Mouse (Mus musculus): ENCODE results near the gene Znrf1. TPM values are rescaled to one million over a fixed set of nuclear protein-coding genes. Genes with fewer than 3 reads are reported as not detected.
A peak's percentile ranks its signal among the peaks of the same experiment; 100 is the strongest.

The Znrf1 gene
- polyA plus RNA-seq, 1 experiment = 43.8 TPM

DNA sequence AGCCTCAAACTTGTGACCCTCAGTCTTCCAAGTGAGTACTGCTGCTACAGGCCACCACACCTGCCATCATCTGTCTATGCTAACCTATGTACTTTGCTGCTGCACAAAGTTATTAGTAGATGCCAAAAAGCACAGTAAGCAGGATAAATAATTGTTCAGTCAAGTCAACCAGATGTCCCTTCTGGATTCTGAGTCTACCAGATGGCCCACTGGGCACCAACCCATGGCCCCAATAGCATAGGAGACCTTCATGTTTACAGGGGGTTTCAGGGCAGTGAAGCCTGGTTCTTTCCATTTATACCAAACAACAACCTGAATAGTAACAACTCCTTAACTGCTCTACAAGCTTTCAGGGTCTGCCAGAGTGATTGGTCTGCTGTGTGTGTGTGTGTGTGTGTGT lies 55.3 kb downstream of the Znrf1 start:
- Histone ChIP-seq H3K4me1 (ENCODE audit: control insufficient read depth, insufficient read depth, low read length) (peaks cover 19% of the 10 kb centered on the region), H3K27ac (ENCODE audit: insufficient read depth, low read length) (no peak overlapping the region)
- TF ChIP-seq POLR2A (IDR thresholded peaks at IDR 0.05; ENCODE audit: low read depth, low read length) (no peak), CTCF (IDR thresholded peaks at IDR 0.05; ENCODE audit: borderline replicate concordance, insufficient read depth, low read length) (no peak)

DNA sequence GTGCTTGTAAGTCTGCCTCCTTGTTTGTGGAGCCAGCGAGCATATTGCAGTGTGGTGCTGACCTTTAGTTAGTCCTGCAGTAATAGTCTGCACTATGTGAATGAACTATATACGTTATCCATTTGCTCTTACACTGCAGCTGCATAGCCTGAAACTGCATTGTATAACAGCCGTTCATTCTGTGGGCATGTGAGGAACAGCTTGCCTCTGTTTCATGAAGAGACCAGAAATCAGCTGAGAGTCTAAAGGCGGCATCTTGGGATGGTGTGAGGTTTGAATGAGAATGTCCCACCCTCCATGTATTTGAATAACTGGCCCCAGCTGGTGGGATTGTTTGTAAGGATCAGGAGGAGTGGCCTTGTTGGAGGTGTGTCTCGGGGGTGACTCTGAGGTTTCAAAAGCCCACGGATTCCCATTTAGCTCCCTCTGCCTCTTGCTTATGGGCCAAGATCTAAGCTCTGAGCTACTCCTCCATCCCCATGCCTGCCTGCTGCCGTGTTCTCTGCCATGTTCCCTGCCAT lies 56.6 kb downstream of the Znrf1 start:
- H3K4me3 ChIP-seq (ENCODE audit: insufficient read depth, low read length) = no peak overlapping the region
- no peak for TF ChIP-seq CTCF (IDR thresholded peaks at IDR 0.05; ENCODE audit: borderline replicate concordance, insufficient read depth, low read length)
- TF ChIP-seq POLR2A (IDR thresholded peaks at IDR 0.05; ENCODE audit: low read depth, low read length) = no peak
- H3K4me1 ChIP-seq (ENCODE audit: control insufficient read depth, insufficient read depth, low read length) = peaks cover 25% of the 10 kb centered on the region
- no peak overlapping the region for H3K27ac ChIP-seq (ENCODE audit: insufficient read depth, low read length)

More for the DNA sequence above, 55.3 kb downstream of the Znrf1 start:
- H3K4me3 ChIP-seq (ENCODE audit: insufficient read depth, low read length) = no peak overlapping the region

DNA sequence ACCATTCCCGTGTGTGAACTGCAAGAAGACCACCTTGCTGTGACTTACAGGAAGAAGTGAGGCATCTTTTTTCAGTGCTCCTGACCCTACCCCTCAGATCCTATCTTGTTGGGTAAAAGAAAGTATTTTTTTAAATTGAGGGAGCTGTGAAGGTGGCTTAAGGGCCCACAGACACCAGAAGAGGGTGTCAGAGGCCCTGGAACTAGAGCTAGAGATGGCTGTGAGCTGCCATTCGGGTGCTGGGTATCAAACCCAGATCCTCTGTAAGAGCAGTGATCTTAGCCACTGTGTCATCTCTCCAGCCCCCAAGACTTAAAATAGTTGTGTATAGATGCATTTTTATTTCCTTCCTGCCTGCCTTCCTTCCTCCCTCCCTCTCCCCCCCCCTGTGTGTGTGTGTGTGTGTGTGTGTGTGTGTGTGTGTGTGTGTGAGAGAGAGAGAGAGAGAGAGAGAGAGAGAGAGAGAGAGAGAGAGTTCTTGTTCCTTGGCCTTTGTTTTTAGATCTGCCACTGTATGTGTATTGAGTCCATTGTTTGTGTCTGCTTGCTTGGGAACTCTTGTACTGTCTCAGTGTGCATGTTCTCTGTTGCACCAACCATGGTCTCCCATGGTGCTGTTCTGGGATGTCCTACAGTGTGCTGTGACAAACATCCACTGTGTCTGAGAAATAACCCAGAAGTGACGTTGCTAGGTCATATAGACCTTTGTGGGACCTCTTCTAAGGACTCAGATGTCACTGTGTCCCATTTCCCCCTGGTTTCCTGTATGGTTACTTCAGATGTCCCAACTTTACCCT lies 58.3 kb downstream of the Znrf1 start:
- no peak overlapping the region for H3K27ac ChIP-seq (ENCODE audit: insufficient read depth, low read length)
- peaks cover 29% of the 10 kb centered on the region for H3K4me1 ChIP-seq (ENCODE audit: control insufficient read depth, insufficient read depth, low read length)
- no peak for TF ChIP-seq POLR2A (IDR thresholded peaks at IDR 0.05; ENCODE audit: low read depth, low read length)
- H3K4me3 ChIP-seq (ENCODE audit: insufficient read depth, low read length) = no peak overlapping the region

DNA sequence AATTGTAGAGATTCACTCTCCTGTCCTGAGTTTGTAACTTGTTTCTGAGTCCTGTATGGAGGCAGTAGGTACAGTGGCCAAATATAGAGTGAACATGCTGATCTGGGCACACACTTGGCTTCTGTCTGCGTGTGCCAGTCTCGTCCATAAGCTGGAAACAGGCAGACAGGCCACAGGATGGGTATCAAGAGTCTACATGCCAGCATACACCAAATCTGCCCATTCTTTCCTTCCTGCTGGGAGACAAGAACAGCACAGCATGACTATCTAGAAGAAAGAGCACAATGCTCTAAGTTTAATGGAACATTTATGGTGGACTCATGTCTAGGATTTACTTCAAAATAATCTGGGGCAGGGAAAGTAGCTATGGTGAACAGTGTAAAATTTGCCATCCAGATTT lies 59.1 kb downstream of the Znrf1 start:
- Histone ChIP-seq H3K4me3 (ENCODE audit: insufficient read depth, low read length) (no peak overlapping the region), H3K4me1 (ENCODE audit: control insufficient read depth, insufficient read depth, low read length) (peaks cover 25% of the 10 kb centered on the region), H3K27ac (ENCODE audit: insufficient read depth, low read length) (no peak overlapping the region)
- TF ChIP-seq POLR2A (IDR thresholded peaks at IDR 0.05; ENCODE audit: low read depth, low read length) (no peak), CTCF (IDR thresholded peaks at IDR 0.05; ENCODE audit: borderline replicate concordance, insufficient read depth, low read length) (no peak)

DNA sequence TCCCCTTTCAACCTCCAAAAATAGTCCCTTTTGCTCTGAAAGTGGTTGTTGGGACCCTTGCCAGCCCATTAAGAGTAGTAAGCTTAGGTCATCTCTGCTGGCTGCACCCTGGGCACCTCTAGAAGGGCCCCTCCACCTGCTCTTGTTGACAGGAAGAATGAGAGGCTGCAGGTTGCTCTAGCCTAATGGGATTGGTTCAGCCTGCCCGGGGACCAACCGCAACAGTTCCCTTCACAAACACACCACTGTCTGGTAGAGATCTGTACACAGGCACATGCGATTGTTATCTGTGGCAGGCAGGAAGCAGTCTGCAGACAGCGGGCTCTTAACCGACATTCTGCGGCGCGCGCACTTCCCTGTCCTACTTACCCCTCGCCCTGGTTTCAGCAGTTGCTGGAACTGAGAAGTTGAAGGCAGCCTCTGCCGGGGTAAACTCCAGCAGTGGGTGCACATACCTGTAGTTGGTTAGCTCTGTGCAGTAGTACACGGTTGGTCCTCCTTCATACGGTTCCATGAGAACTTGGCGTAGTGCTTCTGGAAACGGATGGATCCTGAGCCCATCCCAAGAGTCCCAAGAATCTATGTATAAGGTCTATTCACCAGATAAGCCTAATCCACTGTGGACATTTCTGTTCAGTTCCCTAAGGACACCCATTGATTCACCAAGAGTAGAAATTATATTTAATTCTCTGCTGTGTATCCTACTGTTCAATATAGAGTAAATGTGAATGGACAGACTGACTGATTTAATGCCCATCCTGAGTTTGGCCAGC lies 60.0 kb downstream of the Znrf1 start:
- 0 out of 2 replicates have a peak overlapping the region, but pooled peaks have one; percentile 79 for H3K27ac ChIP-seq (ENCODE audit: insufficient read depth, low read length)
- no peak for TF ChIP-seq POLR2A (IDR thresholded peaks at IDR 0.05; ENCODE audit: low read depth, low read length)
- no peak for TF ChIP-seq CTCF (IDR thresholded peaks at IDR 0.05; ENCODE audit: borderline replicate concordance, insufficient read depth, low read length)
- peaks cover 17% of the 10 kb centered on the region for H3K4me1 ChIP-seq (ENCODE audit: control insufficient read depth, insufficient read depth, low read length)

DNA sequence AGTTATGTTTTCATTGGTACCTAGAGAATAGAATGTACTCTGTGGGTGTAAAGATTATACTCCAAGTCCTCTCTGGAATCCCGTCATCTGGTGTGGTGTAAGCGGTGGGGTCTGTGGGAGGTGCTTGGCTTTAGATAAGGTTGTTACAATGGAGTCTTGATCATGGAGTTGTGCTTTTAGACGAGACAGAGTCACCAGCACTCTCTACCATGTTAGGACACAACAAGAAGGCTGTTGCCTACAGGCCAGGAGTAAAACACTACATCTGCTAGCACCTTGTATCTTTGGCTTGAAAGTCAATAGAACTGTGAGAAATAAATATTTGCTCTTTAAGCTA lies 60.6 kb downstream of the Znrf1 start:
- TF ChIP-seq CTCF (IDR thresholded peaks at IDR 0.05; ENCODE audit: borderline replicate concordance, insufficient read depth, low read length) = no peak
- TF ChIP-seq POLR2A (IDR thresholded peaks at IDR 0.05; ENCODE audit: low read depth, low read length) = no peak
- no peak overlapping the region for H3K4me3 ChIP-seq (ENCODE audit: insufficient read depth, low read length)
- peaks cover 15% of the 10 kb centered on the region for H3K4me1 ChIP-seq (ENCODE audit: control insufficient read depth, insufficient read depth, low read length)
- H3K27ac ChIP-seq (ENCODE audit: insufficient read depth, low read length) = peak overlapping the region; percentile 79

More for the DNA sequence above, 60.0 kb downstream of the Znrf1 start:
- no peak overlapping the region for H3K4me3 ChIP-seq (ENCODE audit: insufficient read depth, low read length)

DNA sequence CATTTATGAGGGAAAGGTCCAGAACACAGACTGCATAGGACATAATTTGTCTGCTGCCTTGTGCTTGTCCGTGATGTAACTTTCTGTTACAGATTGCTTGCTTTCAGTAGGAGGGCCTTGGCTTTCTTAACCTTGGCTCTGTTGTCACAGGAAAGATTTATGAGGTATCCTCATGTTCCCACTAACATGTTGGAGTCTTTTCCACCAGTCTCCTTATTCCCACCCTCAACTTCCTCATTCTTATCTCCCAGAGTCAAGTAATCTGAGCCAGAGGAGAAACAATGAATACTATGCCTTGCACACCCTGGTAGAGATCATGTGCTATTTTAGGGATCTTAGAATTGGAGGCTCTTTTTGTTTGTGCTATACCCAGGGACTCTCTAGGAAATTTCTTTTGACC lies 61.4 kb downstream of the Znrf1 start:
- TF ChIP-seq POLR2A (IDR thresholded peaks at IDR 0.05; ENCODE audit: low read depth, low read length) (no peak), CTCF (IDR thresholded peaks at IDR 0.05; ENCODE audit: borderline replicate concordance, insufficient read depth, low read length) (no peak)

DNA sequence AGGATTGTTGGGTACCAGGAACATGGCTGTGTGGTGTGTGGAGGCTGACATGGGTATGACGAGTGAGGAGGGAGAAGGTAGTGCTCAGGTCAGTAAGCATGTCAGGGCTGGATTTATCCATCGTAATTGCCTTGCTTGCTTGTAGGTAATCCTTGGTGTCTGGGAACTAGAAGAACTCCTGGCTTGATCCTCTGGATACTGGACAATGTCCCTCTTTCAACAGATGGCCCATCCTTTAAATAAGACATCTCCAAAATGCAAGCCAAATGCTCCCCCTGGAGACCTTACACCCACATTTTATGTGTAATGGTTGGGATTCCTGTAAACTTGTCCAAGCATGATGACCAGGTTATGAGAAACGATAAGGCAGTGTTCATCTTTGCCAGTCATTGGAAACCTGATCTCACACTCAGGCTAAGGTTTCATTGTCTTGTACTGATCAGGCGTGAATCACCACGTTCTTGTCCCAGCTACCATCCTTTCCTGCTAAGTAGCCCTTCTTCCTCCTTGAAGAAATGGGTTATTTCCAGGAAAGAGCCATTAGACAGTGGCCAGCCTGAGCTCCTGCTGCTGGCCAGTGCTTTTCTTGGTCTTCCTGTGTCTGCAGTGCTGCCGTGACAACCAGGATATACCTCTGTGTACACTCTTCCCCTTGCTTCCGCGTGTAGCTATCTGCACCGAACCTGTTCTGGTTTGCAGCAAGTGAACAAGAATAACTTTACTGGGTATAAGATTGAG lies 64.0 kb downstream of the Znrf1 start:
- Histone ChIP-seq H3K4me1 (ENCODE audit: control insufficient read depth, insufficient read depth, low read length) (peaks cover 17% of the 10 kb centered on the region), H3K27ac (ENCODE audit: insufficient read depth, low read length) (no peak overlapping the region), H3K4me3 (ENCODE audit: insufficient read depth, low read length) (no peak overlapping the region)
- no peak for TF ChIP-seq CTCF (IDR thresholded peaks at IDR 0.05; ENCODE audit: borderline replicate concordance, insufficient read depth, low read length)
- TF ChIP-seq POLR2A (IDR thresholded peaks at IDR 0.05; ENCODE audit: low read depth, low read length) = no peak

More for the DNA sequence above, 61.4 kb downstream of the Znrf1 start:
- Histone ChIP-seq H3K4me1 (ENCODE audit: control insufficient read depth, insufficient read depth, low read length) (peaks cover 19% of the 10 kb centered on the region), H3K27ac (ENCODE audit: insufficient read depth, low read length) (peak overlapping the region; percentile 79), H3K4me3 (ENCODE audit: insufficient read depth, low read length) (no peak overlapping the region)

DNA sequence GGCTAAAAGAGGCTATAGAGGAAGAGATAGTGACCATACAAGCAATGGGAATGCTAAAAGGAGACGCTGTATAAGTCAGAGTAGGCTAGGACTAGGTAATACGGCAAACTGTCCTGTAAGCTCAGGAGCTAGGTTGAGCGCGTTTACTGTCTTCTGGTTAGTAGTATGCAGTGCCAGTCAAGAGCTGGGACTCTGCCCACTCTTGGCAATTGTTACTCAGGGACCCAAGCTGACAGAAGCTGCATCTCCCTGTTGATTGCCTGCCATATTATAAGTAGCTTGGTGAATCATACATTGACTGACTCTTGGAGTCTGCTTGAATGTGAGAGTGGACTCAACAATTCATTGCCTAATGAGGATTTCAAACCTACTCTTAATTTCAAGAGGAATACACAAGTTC lies 66.2 kb downstream of the Znrf1 start:
- no peak overlapping the region for H3K27ac ChIP-seq (ENCODE audit: insufficient read depth, low read length)
- H3K4me3 ChIP-seq (ENCODE audit: insufficient read depth, low read length) = no peak overlapping the region
- TF ChIP-seq POLR2A (IDR thresholded peaks at IDR 0.05; ENCODE audit: low read depth, low read length) = no peak
- TF ChIP-seq CTCF (IDR thresholded peaks at IDR 0.05; ENCODE audit: borderline replicate concordance, insufficient read depth, low read length) = no peak
- peaks cover 10% of the 10 kb centered on the region for H3K4me1 ChIP-seq (ENCODE audit: control insufficient read depth, insufficient read depth, low read length)

Measured in embryonic fibroblast, embryonic 13.5 days (primary cell).